Mouse (Mus musculus): Measurements from ENCODE around the gene Orc3. TPM values are rescaled to one million over a fixed set of nuclear protein-coding genes. Genes with fewer than 3 reads are reported as not detected.

The Orc3 gene
- polyA plus RNA-seq (2015; fragmentation: Nextera tagmentation; extraction: Ambion mirVana) = 91.0 and 92.3 TPM in 2 replicates

GRCm38 (mm10) chr4:34614630-34615094 is at the start of gene Orc3, which contains the start of gene Rars2:
Orc3 (minus strand) TSS chr4:34614944.
Rars2 (plus strand) TSS chr4:34614957.
- peak; percentile 99 for ATAC-seq (replicated peaks; ENCODE audit: low FRiP score)
- under 1% methylated on average over 42 of the region's 42 CpGs for WGBS
- Histone ChIP-seq H3K4me3 (replicated peaks) (peak within 1 kb of the TSS; percentile 89), H3K9ac (peak within 1 kb of the TSS; percentile 85), H3K27me3 (no peaks in the 10 kb centered on the region), H3K4me2 (peak within 1 kb of the TSS; percentile 81), H3K27ac (peak within 1 kb of the TSS; percentile 96), H3K4me1 (peaks cover 26% of the 10 kb centered on the region), H3K9me3 (replicated peaks) (no peaks in the 10 kb centered on the region), H3K36me3 (peaks cover 6% of the 10 kb centered on the region)

GRCm38 (mm10) chr4:34661927-34662326 is 47.2 kb upstream of the Orc3 start:
- H3K9me3 ChIP-seq (replicated peaks) = no peaks in the 10 kb centered on the region
- 0 out of 2 replicates have a peak, but pooled peaks have one; percentile 36 for ATAC-seq (replicated peaks; ENCODE audit: low FRiP score)
- no peaks in the 10 kb centered on the region for H3K4me1 ChIP-seq
- H3K27me3 ChIP-seq = no peaks in the 10 kb centered on the region
- no peak overlapping the region for H3K9ac ChIP-seq
- 77% methylated on average over 6 of the region's 6 CpGs for WGBS
- no peak overlapping the region for H3K4me3 ChIP-seq (replicated peaks)
- no peak overlapping the region for H3K4me2 ChIP-seq
- H3K27ac ChIP-seq = no peak overlapping the region
- H3K36me3 ChIP-seq = peaks cover 88% of the 10 kb centered on the region

GRCm38 (mm10) chr4:34661514-34661913 is 46.8 kb upstream of the Orc3 start:
- Histone ChIP-seq H3K4me2 (no peak overlapping the region), H3K27ac (no peak overlapping the region), H3K9ac (no peak overlapping the region), H3K36me3 (peaks cover 88% of the 10 kb centered on the region), H3K9me3 (replicated peaks) (no peaks in the 10 kb centered on the region), H3K4me3 (replicated peaks) (no peak overlapping the region), H3K27me3 (no peaks in the 10 kb centered on the region), H3K4me1 (no peaks in the 10 kb centered on the region)
- 89% methylated on average over 2 of the region's 2 CpGs for WGBS
- ATAC-seq (replicated peaks; ENCODE audit: low FRiP score) = no peak

- 77% methylated on average over 2 of the region's 2 CpGs for WGBS
- no peak overlapping the region for H3K9ac ChIP-seq
- no peak overlapping the region for H3K27ac ChIP-seq
- H3K4me2 ChIP-seq = no peak overlapping the region
- H3K36me3 ChIP-seq = peaks cover 88% of the 10 kb centered on the region
- no peaks in the 10 kb centered on the region for H3K9me3 ChIP-seq (replicated peaks)
- no peaks in the 10 kb centered on the region for H3K27me3 ChIP-seq
- no peaks in the 10 kb centered on the region for H3K4me1 ChIP-seq
- H3K4me3 ChIP-seq (replicated peaks) = no peak overlapping the region
- no peak for ATAC-seq (replicated peaks; ENCODE audit: low FRiP score)
These were observed 44.3 kb upstream of the Orc3 start for GRCm38 (mm10) chr4:34659012-34659411.

DNA sequence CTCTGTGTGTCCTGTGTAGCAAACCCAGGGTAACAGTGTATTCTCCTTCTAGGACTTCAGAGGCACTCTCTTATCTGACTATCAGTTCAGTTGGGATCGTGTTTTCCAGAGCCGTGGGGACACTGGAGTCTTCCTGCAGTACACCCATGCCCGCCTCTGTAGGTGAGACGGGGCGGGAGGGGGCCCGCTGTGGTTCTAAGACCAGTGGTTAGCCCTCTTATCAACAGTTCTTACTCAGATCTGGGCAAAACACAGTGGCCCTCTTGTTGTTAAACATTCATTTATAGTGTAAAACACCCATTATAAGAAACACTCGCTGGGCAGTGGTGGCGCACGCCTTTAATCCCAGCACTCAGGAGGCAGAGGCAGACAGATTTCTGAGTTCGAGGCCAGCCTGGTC is 41.4 kb upstream of the Orc3 start:
- no peak overlapping the region for H3K4me3 ChIP-seq (replicated peaks)

GRCm38 (mm10) chr4:34653179-34653578 is 38.4 kb upstream of the Orc3 start:
- ATAC-seq (replicated peaks; ENCODE audit: low FRiP score) = no peak
- H3K9me3 ChIP-seq (replicated peaks) = no peaks in the 10 kb centered on the region
- 86% methylated on average over 7 of the region's 7 CpGs for WGBS
- no peak overlapping the region for H3K4me2 ChIP-seq
- H3K27ac ChIP-seq = no peak overlapping the region
- no peaks in the 10 kb centered on the region for H3K27me3 ChIP-seq
- H3K36me3 ChIP-seq = peaks cover 72% of the 10 kb centered on the region
- no peaks in the 10 kb centered on the region for H3K4me1 ChIP-seq
- H3K9ac ChIP-seq = no peak overlapping the region
- H3K4me3 ChIP-seq (replicated peaks) = no peak overlapping the region

More for the DNA sequence above, 41.4 kb upstream of the Orc3 start:
- Histone ChIP-seq H3K27me3 (no peaks in the 10 kb centered on the region), H3K36me3 (peaks cover 87% of the 10 kb centered on the region), H3K9ac (no peak overlapping the region), H3K27ac (no peak overlapping the region), H3K4me1 (no peaks in the 10 kb centered on the region), H3K9me3 (replicated peaks) (no peaks in the 10 kb centered on the region), H3K4me2 (no peak overlapping the region)
- ATAC-seq (replicated peaks; ENCODE audit: low FRiP score) = no peak
- 98% methylated on average over 10 of the region's 10 CpGs for WGBS

- Histone ChIP-seq H3K4me1 (no peaks in the 10 kb centered on the region), H3K9ac (no peak overlapping the region), H3K36me3 (peaks cover 65% of the 10 kb centered on the region), H3K4me2 (no peak overlapping the region), H3K9me3 (replicated peaks) (no peaks in the 10 kb centered on the region), H3K27me3 (no peaks in the 10 kb centered on the region), H3K27ac (no peak overlapping the region), H3K4me3 (replicated peaks) (no peak overlapping the region)
- ATAC-seq (replicated peaks; ENCODE audit: low FRiP score) = no peak
These were observed 30.0 kb upstream of the Orc3 start for GRCm38 (mm10) chr4:34644779-34645178.

GRCm38 (mm10) chr4:34640731-34641130 is 26.0 kb upstream of the Orc3 start:
- Histone ChIP-seq H3K27ac (no peak overlapping the region), H3K4me1 (no peaks in the 10 kb centered on the region), H3K4me2 (no peak overlapping the region), H3K9me3 (replicated peaks) (no peaks in the 10 kb centered on the region), H3K36me3 (peaks cover 49% of the 10 kb centered on the region), H3K4me3 (replicated peaks) (no peak overlapping the region), H3K27me3 (no peaks in the 10 kb centered on the region), H3K9ac (no peak overlapping the region)
- WGBS = 90% methylated on average over 3 of the region's 3 CpGs
- no peak for ATAC-seq (replicated peaks; ENCODE audit: low FRiP score)

DNA sequence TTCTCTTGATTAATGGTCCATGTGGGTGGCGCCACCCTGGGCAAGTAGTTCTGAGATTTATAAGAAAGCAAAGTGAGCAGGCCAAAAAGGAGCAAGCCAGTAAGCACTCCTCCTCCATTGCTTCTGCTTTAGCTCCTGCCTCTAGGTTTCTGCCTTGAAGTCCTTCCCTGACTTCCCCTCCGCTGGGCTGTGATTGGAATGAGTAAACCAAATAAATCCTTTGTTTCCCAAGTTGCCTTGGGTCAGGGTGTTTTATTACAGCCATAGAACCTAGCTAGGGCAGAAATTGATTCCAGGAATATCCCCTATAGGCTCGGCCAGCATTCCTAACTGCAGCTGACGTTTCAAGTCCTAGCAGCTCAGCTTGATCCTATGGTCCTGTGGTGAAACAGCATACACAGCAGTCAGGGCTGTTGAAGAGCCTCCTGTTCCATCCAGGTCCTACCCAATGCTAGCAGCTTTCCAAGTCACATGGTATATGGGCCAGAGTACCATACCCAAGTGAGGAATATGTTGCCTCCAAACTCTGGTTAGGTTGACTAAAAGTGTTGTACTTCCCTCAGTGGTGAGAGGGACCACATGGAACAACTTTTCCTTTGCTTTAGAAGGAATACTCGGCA is 25.1 kb upstream of the Orc3 start:
- no peak overlapping the region for H3K9ac ChIP-seq
- 50% methylated on average over 5 of the region's 5 CpGs for WGBS
- H3K4me3 ChIP-seq (replicated peaks) = no peak overlapping the region
- no peaks in the 10 kb centered on the region for H3K9me3 ChIP-seq (replicated peaks)
- H3K36me3 ChIP-seq = peaks cover 51% of the 10 kb centered on the region
- H3K27ac ChIP-seq = no peak overlapping the region; the same call in 1 of the 2 replicates
- ATAC-seq (replicated peaks; ENCODE audit: low FRiP score) = peak; percentile 54; the same call in 1 of the 2 replicates
- no peaks in the 10 kb centered on the region for H3K27me3 ChIP-seq
- no peaks in the 10 kb centered on the region for H3K4me1 ChIP-seq
- H3K4me2 ChIP-seq = no peak overlapping the region

- 88% methylated on average over 4 of the region's 4 CpGs for WGBS
- ATAC-seq (replicated peaks; ENCODE audit: low FRiP score) = no peak
- no peak overlapping the region for H3K9ac ChIP-seq
- H3K36me3 ChIP-seq = peaks cover 60% of the 10 kb centered on the region
- H3K4me1 ChIP-seq = no peaks in the 10 kb centered on the region
- no peak overlapping the region for H3K27ac ChIP-seq
- H3K4me2 ChIP-seq = no peak overlapping the region
- no peaks in the 10 kb centered on the region for H3K9me3 ChIP-seq (replicated peaks)
- no peaks in the 10 kb centered on the region for H3K27me3 ChIP-seq
- H3K4me3 ChIP-seq (replicated peaks) = no peak overlapping the region
These were observed 23.1 kb upstream of the Orc3 start for GRCm38 (mm10) chr4:34637851-34638250.

- H3K4me3 ChIP-seq (replicated peaks) = no peak overlapping the region
- H3K36me3 ChIP-seq = peaks cover 60% of the 10 kb centered on the region
- H3K4me2 ChIP-seq = no peak overlapping the region
- ATAC-seq (replicated peaks; ENCODE audit: low FRiP score) = no peak
- no peaks in the 10 kb centered on the region for H3K27me3 ChIP-seq
- 73% methylated on average over 7 of the region's 7 CpGs for WGBS
- H3K27ac ChIP-seq = no peak overlapping the region
- no peak overlapping the region for H3K9ac ChIP-seq
- no peaks in the 10 kb centered on the region for H3K9me3 ChIP-seq (replicated peaks)
- H3K4me1 ChIP-seq = no peaks in the 10 kb centered on the region
These were observed 22.6 kb upstream of the Orc3 start for GRCm38 (mm10) chr4:34637386-34637785.

- 78% methylated on average over 5 of the region's 5 CpGs for WGBS
These were observed 21.3 kb upstream of the Orc3 start for GRCm38 (mm10) chr4:34636036-34636435.

GRCm38 (mm10) chr4:34634129-34634528 is 19.4 kb upstream of the Orc3 start:
- peak; percentile 63; the same call in 1 of the 2 replicates for ATAC-seq (replicated peaks; ENCODE audit: low FRiP score)
- H3K27me3 ChIP-seq = no peaks in the 10 kb centered on the region

More at GRCm38 (mm10) chr4:34636036-34636435, 21.3 kb upstream of the Orc3 start:
- Histone ChIP-seq H3K9me3 (replicated peaks) (no peaks in the 10 kb centered on the region), H3K9ac (no peak overlapping the region), H3K36me3 (peaks cover 60% of the 10 kb centered on the region), H3K4me1 (no peaks in the 10 kb centered on the region), H3K4me2 (no peak overlapping the region), H3K27ac (no peak overlapping the region), H3K27me3 (no peaks in the 10 kb centered on the region), H3K4me3 (replicated peaks) (no peak overlapping the region)
- no peak for ATAC-seq (replicated peaks; ENCODE audit: low FRiP score)

More at GRCm38 (mm10) chr4:34634129-34634528, 19.4 kb upstream of the Orc3 start:
- WGBS = 64% methylated on average over 7 of the region's 7 CpGs
- H3K27ac ChIP-seq = no peak overlapping the region
- no peak overlapping the region for H3K4me3 ChIP-seq (replicated peaks)
- no peak overlapping the region for H3K4me2 ChIP-seq
- peaks cover 55% of the 10 kb centered on the region for H3K36me3 ChIP-seq
- H3K4me1 ChIP-seq = no peaks in the 10 kb centered on the region
- H3K9me3 ChIP-seq (replicated peaks) = no peaks in the 10 kb centered on the region
- H3K9ac ChIP-seq = no peak overlapping the region

All from kidney, embryonic 15.5 days (tissue).